Mouse (Mus musculus) liver, adult (tissue): ENCODE measurements around the gene Polq.

Experiments
- GATA4 ChIP-seq: IDR thresholded peaks from 2 replicates; pipeline ENCODE4 v1.6.1; 2014; ENCODE audit warnings: mild to moderate bottlenecking, low read length; ENCODE audit not compliant: insufficient replicate concordance

Gene Polq

DNA sequence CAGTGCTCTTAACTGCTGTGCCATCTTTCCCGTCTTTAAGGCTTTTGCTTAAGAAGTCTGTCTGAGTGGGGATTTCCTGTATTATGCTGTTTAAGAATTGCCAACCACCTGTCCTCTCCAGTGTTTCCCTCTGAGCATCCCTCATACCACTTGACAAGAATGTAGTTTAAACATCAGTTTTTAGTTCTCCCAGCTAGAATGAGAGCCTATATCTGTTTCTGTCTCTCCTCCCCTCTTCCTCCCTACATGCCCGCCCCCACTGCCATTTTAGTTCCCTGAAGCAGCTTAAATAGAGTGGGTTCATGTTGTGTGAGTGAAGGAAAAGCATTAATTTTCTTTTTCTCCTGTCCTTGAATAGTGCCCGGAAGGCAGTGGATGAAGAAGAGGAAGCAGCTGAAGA, 48.0 kb downstream of the Polq start:
- TF ChIP-seq GATA4, result no peak

- no peak for TF ChIP-seq GATA4
These were observed 49.7 kb downstream of the Polq start for GRCm38 (mm10) chr16:37061261-37061660.

DNA sequence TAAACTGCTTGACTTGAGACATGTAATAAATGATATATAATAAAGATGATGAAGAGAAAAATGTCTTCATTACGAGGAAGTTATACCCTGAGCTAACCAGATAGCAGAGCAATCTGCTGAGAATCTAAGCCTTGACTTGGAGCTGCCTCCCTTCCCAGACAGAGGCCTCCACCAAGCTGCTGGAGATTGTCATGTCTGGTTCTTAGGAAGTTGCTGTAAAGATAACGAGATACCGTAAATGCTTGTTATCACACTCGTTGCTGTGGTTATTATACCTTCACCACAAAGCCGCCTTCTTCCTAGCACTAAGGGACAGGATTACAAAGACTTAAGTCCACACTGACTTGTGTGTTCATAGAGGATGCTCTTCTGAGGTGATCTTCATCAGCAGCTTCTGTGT, 60.8 kb downstream of the Polq start:
- TF ChIP-seq GATA4, result no peak

DNA sequence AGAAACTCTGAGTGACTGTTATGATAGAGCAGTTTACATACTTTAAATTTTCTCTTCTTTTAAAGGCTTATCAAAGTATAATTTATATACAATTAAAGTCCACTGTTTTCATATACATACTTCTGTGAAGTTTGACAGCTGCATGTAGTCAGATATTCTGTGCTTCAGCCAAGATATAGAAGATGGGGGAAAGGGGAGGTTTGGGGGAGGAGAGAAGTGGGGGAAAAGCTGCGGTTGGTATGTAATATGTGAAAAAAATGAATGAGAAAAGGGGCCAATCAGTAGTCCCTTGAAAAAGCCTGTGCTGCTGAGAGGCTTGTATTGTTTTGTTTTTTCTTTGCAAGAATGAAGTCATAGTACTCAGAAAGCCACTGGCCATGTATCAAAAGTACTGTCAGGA, 78.1 kb downstream of the Polq start:
- TF ChIP-seq GATA4, result no peak

DNA sequence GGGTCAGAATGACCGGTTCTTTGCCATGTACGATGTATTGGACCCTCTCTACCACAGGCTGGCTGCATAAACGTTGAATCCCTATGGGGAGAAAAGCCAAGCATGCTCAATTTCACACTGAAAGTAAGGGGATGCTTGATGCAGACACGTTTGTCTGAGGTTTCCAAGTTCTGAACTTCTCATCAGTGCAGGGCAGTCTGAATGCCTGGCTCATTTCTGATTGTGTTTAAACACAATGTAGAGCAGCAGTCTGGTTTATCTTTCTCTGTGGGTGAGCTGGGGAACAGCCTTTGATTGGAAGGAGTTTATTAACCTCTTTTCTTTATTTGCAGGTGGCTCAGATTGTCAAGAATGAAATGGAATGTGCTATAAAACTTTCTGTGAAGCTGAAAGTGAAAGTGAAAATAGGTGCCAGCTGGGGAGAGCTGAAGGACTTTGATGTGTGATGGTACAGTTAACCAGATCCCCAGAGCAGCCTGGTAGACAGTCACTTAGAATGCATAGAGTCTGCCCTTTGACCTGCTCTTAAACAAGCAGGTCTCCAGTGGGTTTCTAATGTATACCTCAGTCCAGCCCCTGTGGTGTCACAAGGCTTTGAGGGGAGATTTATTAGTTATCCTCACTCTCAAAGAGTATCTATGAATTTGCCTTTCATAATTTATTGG, 82.7 kb downstream of the Polq start:
- TF ChIP-seq GATA4, result no peak

- no peak for TF ChIP-seq GATA4
These were observed 97.2 kb downstream of the Polq start for GRCm38 (mm10) chr16:37108763-37109162.

- no peak for TF ChIP-seq GATA4
These were observed 97.7 kb downstream of the Polq start for GRCm38 (mm10) chr16:37109285-37109684.
